Mouse (Mus musculus) v-Abl transformed pro-B cells (cell line): ENCODE data around the gene Hnrnpab.

Experiments used
- in situ Hi-C, 2 experiments: fragments of 400-800 bp; cut with MboI; formaldehyde crosslinking; loops; one replicate each; pipeline ENCODE4 v1.15.1; 2025; ENCODE audit not compliant: unreplicated experiment in 2 of 2

Hnrnpab gene

DNA sequence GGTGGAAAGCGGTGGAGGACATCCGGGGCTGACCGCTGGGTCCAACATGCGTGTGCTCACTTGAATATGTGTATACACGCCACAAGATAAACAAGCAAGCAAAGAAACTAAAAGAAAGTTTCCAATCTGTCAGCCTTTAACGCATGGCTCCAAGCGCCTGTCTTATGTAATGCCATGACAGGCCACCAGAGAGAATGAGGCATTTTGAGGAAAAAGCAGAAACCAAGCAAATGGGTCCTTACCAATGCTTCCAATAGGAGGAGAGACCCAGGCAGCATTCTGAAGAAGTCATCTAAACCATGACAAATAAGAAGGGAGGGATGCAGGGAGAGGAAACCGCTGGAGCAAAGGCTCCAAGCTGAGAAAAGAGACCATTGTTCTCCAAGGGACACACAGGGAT is 7.6 kb upstream of the Hnrnpab start:
- in situ Hi-C loops: loop anchor here in 1 of 2 experiments (25.0 kb wide), 1 partner anchor 1698 kb away; the partner anchor contains the start of genes Hspa4 and Zcchc10

DNA sequence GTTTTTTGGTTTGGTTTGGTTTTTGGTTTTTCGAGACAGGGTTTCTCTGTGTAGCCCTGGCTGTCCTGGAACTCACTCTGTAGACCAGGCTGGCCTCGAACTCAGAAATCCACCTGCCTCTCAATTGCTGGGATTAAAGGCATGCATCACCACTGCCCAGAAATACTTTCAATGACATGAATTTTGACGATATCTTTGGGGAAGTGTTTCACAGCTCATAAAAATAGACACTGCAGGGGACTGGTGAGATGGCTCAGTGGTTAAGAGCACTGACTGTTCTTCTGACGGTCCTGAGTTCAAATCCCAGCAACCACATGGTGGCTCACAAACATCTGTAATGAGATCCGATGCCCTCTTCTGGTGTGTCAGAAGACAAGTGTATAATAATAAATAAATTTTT is 3.3 kb upstream of the Hnrnpab start:
- in situ Hi-C loops: loop anchor here in 1 of 2 experiments (10.0 to 25.0 kb wide), 2 partner anchors 385 to 1702 kb away; partner anchors contain the start of genes Hspa4 and Zcchc10

DNA sequence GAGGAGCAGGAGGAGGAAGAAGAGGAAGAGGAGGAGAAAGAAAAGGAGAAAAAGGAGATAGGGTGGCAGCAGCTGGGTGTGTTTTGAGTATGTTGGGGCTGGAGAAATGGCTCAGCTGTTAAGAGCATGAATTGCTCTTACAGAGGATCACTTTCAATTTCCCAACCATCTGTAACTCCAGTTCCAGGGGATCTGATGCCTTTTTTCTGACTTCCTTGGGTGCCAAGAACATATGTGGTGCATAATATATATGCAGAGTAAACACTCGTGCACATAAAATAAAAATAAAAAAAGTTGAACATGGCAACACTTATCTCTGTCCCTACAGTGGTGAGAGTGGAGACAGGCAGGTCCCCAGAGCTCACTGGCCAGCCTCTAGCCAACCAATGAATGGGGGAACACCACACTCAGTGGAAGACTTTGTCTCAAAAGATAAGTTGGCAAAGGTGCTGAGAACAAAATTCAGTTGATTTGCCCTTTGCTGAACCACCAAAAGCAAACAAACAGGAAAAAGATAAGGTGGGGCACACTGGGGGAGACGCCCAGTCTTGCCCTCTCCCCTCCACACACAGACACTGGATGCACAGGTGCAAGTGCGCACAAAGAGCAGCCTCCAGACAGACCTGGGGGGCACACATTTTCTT is 2.7 kb upstream of the Hnrnpab start:
- in situ Hi-C loops: loop anchor here in 1 of 2 experiments (10.0 to 25.0 kb wide), 2 partner anchors 385 to 1703 kb away; partner anchors contain the start of genes Hspa4 and Zcchc10

DNA sequence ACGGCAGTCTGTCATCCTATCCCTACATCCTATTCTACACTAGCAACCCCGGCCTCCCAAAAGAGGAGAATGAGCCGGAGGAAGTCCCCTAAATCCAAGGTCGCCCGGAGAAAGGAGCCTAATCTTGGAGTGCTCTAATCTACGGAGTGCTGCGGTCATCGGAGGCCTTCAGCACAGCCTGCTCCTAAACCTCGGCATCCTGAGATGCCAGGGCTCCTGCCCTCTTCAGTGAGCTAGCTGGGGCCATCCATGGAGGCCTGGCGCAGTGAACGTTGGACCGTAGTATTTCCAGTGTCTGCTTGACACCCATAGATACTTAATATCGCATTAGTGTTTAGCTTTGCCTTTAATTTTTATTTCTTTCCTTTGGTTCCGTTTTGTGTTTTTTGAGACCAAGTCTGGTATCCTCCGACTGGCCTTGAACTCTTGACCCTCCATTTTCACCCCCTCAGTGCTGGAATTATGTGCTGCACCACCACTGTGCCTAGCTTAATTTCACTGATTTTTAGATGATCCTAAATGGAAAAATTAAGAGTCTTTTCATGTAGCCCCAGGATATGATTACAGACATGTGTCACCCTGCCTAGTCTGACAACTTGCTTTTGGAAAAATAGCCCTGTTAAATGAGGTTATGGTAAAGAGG is 570 bp upstream of the Hnrnpab start:
- in situ Hi-C loops: loop anchor here in 1 of 2 experiments (10.0 to 25.0 kb wide), 2 partner anchors 388 to 1705 kb away; partner anchors contain the start of genes Hspa4 and Zcchc10

DNA sequence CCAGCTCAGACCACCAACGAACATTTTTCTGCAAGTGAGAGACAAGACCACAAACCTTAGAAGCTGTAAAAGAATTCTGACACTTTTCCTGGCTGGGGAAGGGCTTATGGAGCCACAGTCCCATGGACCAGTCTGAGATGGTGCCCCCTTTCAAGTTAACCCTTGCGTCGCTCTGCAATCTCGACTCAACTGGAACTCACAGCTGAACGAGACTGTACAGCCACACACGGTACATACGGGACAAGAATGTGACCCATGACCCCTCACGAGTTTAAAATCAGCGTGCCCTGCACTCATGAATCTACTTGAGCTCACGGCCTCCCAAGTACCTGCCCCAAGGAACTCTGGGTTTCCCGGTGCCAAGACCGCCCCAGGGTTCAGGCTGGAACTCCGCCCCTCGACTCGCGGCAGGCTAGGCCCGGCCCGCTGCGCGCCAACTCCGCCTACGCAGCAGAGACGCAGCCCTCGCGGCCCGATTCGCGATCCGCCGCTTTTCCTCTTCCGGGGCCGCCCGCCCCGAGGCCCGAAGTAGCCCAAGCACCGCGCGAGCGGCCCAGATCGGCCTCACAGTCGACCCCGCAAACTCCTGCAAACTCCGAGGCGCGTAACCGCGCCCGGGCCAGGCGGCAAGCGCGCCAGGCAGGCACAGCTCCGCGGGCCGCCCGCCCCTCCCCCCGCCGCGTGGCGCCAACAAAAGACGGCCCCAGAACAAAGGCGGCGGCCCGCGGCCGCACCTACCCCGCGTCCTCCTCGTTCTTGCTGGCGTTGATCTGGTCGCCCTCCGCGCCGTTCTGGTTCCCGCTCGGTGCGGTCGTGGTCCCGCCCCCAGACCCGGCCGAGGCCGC is 823 bp downstream of the Hnrnpab start:
- in situ Hi-C loops: loop anchor here in 1 of 2 experiments (10.0 to 25.0 kb wide), 2 partner anchors 389 to 1706 kb away; partner anchors contain the start of genes Hspa4 and Zcchc10

DNA sequence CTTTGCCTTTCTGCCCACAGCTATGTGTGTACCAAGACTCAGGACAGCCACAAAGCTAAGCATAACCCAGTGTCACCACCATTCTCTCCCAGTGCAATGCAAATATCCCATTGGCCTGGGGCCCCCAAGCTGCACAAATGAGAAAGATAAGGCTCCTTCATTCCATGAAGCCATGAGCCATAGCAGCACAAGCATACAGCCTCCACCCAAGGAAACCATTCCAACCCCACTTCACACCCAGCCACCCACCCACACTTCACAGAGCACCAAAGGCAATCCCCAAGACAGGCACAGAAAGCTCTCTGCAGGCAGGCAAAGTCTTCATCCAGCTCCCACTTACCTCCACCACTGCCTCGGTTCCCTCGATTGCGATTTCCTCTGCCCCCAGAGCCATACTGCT is 4.4 kb downstream of the Hnrnpab start:
- in situ Hi-C loops: loop anchor here in 1 of 2 experiments (10.0 to 25.0 kb wide), 2 partner anchors 393 to 1710 kb away; partner anchors contain the start of genes Hspa4 and Zcchc10

DNA sequence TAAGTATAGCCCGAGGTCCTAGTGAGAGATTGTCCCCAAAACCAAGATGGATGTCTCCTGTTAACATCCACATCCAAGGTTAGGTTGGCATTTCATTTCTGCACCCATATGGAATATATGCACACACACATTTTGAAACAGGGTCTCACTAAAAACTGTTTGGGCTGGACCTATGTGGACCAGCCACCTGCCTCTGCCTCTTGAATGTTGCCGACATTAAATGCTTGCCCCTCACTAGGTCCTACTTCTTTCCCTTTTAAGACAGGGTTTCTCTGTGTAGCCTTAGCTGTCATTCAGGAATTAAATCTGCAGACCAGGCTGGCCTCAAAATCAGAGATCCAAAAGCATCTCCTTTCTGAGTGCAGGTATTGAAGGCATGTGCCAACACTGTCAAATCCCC is 9.1 kb downstream of the Hnrnpab start:
- in situ Hi-C loops: no loop called here

DNA sequence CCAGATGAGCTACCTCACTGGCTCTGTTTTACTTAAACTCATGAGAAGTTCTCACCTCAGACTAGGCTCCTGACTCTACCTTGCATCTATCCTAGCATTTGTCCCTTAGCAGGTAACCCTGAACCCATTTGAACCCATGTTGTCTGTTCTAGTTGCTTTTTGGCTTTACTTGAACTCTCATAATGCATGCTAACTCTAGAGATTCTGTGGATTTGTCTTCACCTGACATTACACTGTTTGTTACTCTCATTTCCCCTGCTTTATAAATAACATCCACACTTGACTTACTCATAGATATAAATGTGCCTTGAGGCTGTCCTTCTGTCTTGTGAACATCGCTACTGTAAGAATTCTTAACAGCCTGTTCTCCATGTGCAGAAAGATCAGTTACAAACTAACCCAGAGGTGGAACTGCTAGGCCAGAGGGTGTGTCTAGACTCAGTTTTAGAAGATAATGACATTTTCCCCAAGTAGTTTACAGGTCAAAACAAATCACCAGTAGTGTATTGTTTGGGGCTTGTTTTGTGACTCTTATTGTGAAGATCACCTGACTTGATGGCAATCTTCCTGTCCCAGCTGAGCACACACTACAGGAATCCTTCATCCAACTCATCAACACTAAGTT is 11.1 kb downstream of the Hnrnpab start:
- in situ Hi-C loops: no loop called here

DNA sequence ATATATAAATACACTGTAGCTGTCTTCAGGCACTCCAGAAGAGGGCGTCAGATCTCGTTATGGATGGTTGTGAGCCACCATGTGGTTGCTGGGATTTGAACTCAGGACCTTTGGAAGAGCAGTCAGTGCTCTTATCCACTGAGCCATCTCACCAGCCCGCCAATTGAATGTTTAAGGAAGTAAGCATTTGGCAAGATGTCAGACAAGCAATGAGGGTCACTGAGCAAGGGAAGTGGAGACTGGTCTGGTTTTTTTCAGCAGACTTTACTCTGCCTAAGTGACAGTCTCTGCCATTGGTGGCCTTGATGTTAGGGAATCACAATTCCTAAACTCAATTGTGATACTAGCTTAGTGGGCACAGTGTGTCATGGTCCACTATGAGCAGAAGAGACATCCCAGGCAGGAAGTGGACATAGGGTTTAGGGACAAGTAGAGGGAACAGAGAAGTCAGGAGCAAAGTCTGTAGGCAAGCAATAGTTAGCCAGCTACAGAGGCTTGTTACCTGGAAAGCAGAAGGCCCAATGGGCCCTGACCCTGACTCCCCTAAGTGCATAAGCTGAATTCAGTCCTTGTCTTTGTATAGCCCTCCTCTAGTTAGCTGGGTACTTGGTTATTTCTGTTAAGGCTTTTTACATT is 11.8 kb downstream of the Hnrnpab start:
- in situ Hi-C loops: no loop called here

DNA sequence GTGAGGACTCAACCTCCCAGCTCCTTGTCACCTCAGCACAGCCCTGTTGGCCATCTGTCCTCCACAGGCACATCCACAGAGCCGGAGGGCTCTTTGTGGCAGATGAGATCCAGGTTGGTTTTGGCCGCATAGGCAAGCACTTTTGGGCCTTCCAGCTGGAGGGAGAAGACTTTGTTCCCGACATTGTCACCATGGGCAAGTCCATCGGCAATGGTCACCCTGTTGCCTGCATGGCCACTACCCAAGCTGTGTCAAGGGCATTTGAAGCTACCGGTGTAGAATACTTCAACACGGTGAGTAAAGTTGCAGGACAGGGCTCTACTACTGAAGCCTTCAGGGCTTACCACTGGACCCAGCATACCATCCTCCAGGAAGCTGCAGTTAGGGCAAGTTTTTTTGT is 12.8 kb downstream of the Hnrnpab start:
- in situ Hi-C loops: no loop called here

DNA sequence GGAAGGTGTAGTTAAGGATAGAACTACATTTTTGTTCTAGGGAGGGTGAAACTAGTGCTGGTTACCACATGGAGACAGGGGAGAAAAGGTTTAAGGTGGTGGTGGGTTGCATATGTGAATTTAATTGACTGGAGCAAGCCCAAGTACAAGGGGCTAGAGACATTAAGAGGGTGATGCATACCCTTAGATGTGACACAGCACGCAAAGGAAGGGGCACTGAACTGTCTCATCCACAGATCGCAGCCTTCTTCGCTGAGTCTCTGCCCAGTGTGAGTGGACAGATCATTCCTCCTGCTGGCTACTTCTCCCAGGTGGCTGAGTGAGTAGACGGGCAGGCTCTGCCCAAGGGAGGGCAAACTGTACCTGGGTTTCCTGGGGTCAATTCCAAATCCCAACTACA is 13.3 kb downstream of the Hnrnpab start:
- in situ Hi-C loops: no loop called here

DNA sequence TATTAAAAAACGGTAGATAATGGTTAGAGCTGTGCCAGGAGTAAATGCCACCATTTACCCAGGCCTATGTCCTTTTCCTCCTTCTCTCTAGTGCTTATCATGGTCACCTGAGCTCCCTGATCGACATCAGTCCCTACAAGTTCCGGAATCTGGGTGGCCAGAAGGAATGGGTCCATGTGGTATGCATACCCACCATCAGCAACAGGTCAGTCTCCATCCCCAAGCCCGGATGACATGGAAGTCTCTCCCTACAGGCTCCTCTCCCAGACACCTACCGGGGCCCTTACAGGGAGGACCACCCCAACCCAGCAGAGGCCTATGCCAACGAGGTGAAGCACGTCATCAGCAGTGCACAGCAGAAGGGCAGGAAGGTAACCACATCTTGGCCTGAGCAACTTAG is 14.7 kb downstream of the Hnrnpab start:
- in situ Hi-C loops: no loop called here

DNA sequence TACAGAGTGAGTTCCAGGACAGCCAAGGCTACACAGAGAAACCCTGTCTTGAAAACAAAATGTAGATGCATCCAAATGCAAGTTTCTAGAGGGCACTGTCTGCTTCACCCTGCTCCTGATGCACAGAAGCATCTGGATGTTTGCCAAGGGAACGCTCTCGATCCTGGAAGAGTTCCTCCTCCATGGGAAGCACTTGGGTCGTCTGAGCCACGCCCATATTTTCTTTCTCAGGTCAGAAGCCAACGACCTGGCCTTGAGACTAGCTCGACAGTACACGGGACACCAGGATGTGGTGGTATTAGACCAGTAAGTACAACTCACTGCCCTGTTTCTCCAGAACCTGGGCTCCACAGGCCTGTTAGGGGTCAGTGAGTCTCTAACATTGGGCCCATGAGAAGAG is 15.5 kb downstream of the Hnrnpab start:
- in situ Hi-C loops: no loop called here

DNA sequence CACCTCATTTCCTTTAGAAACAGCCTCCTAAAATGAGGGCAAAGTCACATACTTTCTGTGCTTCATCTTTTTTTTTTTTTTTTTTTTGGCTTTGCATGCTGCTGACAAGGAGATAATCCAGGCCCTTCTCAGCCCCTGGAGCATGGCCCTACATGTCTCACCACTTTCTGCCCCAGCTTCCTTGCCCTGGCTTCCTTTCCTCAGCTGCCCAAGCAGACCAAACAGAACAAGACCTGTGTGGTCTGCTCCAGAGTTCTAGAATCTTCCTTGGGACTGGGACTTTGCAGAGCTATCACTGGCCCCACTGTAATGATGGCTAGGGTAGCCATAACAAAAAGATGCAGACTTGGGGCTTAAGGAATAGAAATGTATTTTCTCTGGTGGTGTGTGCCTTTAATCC is 16.6 kb downstream of the Hnrnpab start:
- in situ Hi-C loops: no loop called here

DNA sequence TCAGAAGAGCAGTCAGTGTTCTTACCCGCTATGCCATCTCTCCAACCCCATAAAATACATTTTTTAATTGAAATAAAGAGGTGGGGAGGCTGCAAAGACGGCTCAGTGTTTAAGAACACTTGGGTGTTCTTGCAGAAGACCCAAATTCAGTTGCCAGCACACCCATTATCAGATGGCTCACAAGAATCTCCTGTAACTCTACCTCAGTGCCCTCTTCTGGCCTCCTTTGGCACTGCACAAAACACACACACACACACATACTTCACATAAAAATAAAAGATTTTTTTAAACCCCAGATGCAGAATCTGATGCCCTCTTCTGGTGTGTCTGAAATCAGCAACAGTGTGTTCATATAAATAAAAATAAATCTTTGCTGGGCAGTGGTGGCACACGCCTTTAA is 17.8 kb downstream of the Hnrnpab start:
- in situ Hi-C loops: no loop called here

DNA sequence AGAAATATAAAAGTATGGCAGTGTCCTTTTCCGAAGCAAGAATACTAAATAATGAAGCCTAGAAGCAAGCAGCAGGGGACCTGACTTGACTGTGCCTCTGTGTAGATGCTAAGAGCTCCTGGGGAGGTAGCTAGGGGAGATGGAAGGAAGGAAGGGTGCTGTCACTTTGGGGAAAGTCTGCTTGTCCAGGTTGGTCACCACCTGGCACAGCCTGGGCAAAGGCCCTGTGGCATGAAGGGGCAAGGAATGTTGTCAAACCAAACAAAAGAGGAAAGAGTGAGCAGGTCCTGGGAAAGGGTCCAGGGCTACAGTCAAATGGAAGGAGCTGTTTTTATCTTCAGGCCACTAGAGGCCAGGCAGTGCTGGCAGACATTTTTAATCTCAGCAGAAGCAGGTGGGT is 19.6 kb downstream of the Hnrnpab start:
- in situ Hi-C loops: no loop called here

DNA sequence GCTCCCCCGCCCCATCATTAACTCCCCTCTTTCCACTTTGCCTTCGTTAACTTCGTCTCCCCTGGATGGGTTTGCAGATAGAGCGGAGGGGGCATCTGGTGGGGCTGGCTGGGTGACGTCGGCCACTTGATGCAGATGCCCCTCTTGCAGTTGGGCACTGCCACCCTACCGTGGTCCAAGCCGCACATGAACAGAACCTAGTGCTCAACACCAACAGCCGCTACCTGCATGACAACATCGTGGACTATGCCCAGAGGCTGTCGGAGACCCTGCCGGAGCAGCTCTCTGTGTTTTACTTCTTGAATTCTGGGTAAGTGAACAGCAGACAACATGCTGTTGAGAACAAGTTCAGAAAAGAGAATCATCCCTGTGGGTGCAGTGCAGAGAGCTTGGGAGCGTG is 20.2 kb downstream of the Hnrnpab start:
- in situ Hi-C loops: no loop called here

DNA sequence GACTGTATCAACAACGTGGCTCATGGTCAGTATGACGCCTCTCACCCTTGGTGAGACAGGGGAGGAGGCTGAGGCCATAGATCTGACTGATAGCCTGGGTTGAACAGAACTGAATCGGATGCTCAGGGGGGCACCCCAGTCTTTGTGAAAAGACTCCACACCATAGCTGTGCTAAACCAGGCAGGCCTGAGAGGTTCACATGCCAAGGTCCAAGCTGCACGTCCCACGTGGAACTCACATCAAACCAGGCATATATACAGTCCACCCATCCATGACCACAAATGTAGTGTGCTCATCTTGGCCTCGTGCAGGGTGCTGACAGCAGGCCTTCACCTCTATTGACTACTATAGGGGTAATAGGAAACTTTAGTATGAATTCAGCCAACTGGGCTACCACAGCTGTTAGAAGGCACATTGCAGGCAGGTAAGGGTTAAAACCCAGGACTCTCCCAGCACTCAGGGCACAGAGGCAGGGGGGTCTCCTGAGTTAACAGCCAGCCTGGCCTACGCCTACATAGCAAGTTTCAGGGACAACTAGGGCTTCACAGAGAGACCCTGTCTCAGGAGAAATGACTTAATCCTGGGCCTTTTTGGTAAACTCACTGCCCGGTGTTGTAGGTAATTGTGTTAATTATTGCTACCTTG is 20.9 kb downstream of the Hnrnpab start:
- in situ Hi-C loops: no loop called here

DNA sequence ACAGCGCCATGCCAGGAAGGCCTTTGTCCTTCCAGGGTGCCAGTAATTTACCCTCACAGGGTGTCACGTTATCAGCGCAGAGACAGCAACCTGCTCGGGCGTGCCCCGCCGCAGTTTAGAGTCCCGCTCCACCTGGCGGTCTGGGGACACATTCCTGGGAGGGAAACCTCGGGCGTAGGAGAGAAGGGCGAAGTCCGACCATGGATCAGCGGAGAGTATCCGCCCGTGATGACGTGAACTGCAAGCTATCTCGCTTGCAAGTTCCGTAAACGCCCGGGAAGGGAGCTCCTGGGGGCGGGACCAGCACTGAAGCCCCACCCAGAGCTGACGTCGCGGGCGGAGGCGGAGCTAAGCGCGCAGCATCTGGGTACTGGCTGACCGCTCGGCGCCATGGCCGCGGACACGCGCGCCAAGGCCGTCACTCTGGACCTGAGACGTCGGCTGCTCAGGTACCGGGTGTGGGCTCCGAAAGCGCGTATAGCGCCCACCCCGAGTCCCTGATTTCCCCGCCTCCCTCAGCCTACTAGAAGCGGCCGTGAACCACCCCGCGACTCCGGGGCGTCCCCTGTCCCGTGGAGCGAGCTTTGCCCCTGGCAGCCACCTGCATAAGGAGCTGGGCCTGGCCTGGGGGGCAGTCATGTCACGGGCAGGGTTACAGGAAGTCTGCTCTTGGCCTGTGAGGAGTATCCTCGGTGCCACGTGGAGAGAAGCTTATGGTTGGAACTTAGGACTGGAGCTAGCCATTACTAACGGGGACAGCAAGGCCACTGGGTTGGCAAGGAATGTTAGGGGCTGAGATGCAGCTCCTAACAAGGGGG is 22.0 kb downstream of the Hnrnpab start, which contains the start of gene Phykpl:
Gene Phykpl (plus strand): TSS at position 327 of the 818 bp plus-strand sequence.
- in situ Hi-C loops: loop anchor here (5.0 kb wide), 1 partner anchor 42 kb away; no protein-coding TSS in a partner anchor
